Mouse (Mus musculus) limb, embryonic 14.5 days (tissue): ENCODE results near the gene Raph1. TPM values are rescaled to one million over a fixed set of nuclear protein-coding genes. Genes with fewer than 3 reads are reported as not detected.
"Not testable (repeated sequence)": the region's sequence is repeated elsewhere in the genome, so short reads cannot be mapped to it uniquely, and the experiment has no call there.

ENCODE experiments used
- ATAC-seq: fragments of 200-750 bp; cut with Nextera tagmentation; 2 replicates; pipeline ENCODE4 v1.8.0; 2017; ENCODE audit warnings: low read depth, moderate number of reproducible peaks, moderate TSS enrichment; ENCODE audit not compliant: low FRiP score
- DNase-seq: peaks from one replicate; pipeline ENCODE4 v3.0.0-alpha.2; 2015; ENCODE audit warnings: low spot score
- H3K27ac ChIP-seq: fragments of 300-500 bp; sonication (generic); replicated peaks from 2 replicates; pipeline ENCODE4 v1.5.1; 2014; ENCODE audit warnings: low read depth, mild to moderate bottlenecking, low read length, moderate library complexity, mixed read lengths
- H3K27me3 ChIP-seq: fragments of 300-500 bp; sonication (generic); 2 replicates; pipeline ENCODE4 v1.6.1; 2014; ENCODE audit warnings: low read length, mixed read lengths; ENCODE audit not compliant: control insufficient read depth, insufficient read depth
- H3K36me3 ChIP-seq: fragments of 300-500 bp; sonication (generic); 2 replicates; pipeline ENCODE4 v1.6.1; 2014; ENCODE audit warnings: mild to moderate bottlenecking, low read length, moderate library complexity, mixed read lengths; ENCODE audit not compliant: control insufficient read depth, insufficient read depth
- H3K4me1 ChIP-seq: fragments of 300-500 bp; sonication (generic); 2 replicates; pipeline ENCODE4 v1.6.1; 2014; ENCODE audit warnings: antibody characterized with exemption, low read length, mixed read lengths; ENCODE audit not compliant: control insufficient read depth, insufficient read depth
- H3K4me2 ChIP-seq: fragments of 300-500 bp; sonication (generic); replicated peaks from 2 replicates; pipeline ENCODE4 v1.6.1; 2014; ENCODE audit warnings: low read depth, mild to moderate bottlenecking, low read length, moderate library complexity; ENCODE audit not compliant: severe bottlenecking
- H3K4me3 ChIP-seq: fragments of 300-500 bp; sonication (generic); replicated peaks from 2 replicates; pipeline ENCODE4 v1.5.1; 2014; ENCODE audit warnings: low read length
- H3K9ac ChIP-seq: fragments of 300-500 bp; sonication (generic); 2 replicates; pipeline ENCODE4 v1.6.1; 2014; ENCODE audit warnings: mild to moderate bottlenecking, low read depth, low read length, moderate library complexity; ENCODE audit not compliant: severe bottlenecking
- H3K9me3 ChIP-seq: fragments of 300-500 bp; sonication (generic); 2 replicates; pipeline ENCODE4 v1.6.1; 2016; ENCODE audit warnings: low read length; ENCODE audit not compliant: control insufficient read depth
- POLR2A ChIP-seq: fragments of 200-500 bp; IDR thresholded peaks from 2 replicates; pipeline ENCODE4 v1.8.0; 2012; ENCODE audit warnings: inconsistent platforms, mild to moderate bottlenecking, moderate library complexity, borderline replicate concordance; ENCODE audit not compliant: insufficient read depth, insufficient read length; ENCODE audit errors: extremely low read depth
- WGBS: fragments of 180-500 bp; shearing (Covaris S2); extraction: QIAGEN DNeasy Blood & Tissue Kit; methylation state at CpG from one replicate; pipeline ENCODE4 v1.1.7; 2014; 5-methylcytosine and 5-hydroxymethylcytosine counted together
- polyA plus RNA-seq, 2 experiments: library from polyadenylated mRNA; depleted of rRNA in 1 of 2; stranded (reverse) in 1 of 2; unstranded in 1 of 2; fragments of >200 nt; fragmentation: Nextera tagmentation in 1 of 2; extraction: Ambion mirVana in 1 of 2; gene quantifications; 2 replicates each; pipeline versions ENCODE4 v1.2.1 to v1.2.3; 2012 to 2014

Raph1 gene
- polyA plus RNA-seq, 2 experiments: 25.6 to 30.4 TPM

DNA sequence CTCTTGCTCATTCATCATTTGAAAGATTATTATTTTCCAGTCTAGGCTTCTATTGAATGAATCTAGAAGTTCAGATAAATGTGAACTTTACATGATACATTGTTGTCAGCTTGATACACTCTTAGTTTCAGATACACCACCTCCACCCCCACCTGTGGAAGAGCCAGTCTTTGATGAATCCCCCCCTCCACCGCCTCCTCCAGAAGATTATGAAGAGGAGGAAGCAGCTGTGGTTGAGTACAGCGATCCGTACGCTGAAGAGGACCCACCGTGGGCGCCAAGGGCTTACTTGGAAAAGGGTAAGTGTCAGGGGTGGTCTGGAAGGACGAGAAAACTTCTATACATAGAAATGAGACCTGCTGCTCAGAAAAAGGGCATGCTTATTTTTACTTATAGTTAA lies 96.4 kb downstream of the Raph1 start:
- WGBS: 93% methylated on average over 7 of the region's 7 CpGs

GRCm38 (mm10) chr1:60469491-60469890 lies 97.4 kb downstream of the Raph1 start:
- DNase-seq: peak; percentile 28
- H3K36me3 ChIP-seq: peaks cover 31% of the 10 kb centered on the region
- H3K27ac ChIP-seq: no peak overlapping the region
- no peaks in the 10 kb centered on the region for H3K9me3 ChIP-seq
- H3K9ac ChIP-seq: no peak overlapping the region
- H3K27me3 ChIP-seq: no peaks in the 10 kb centered on the region
- H3K4me2 ChIP-seq: no peak overlapping the region
- ATAC-seq: no peak
- no peak overlapping the region for H3K4me3 ChIP-seq
- no peaks in the 10 kb centered on the region for H3K4me1 ChIP-seq
- TF ChIP-seq POLR2A: no peak
- 35% methylated on average over 2 of the region's 2 CpGs for WGBS

More for the DNA sequence above, 96.4 kb downstream of the Raph1 start:
- TF ChIP-seq POLR2A: no peak
- no peaks in the 10 kb centered on the region for H3K9me3 ChIP-seq
- no peak overlapping the region for H3K4me3 ChIP-seq
- H3K27ac ChIP-seq: no peak overlapping the region
- H3K27me3 ChIP-seq: no peaks in the 10 kb centered on the region
- H3K9ac ChIP-seq: no peak overlapping the region
- peaks cover 22% of the 10 kb centered on the region for H3K36me3 ChIP-seq
- ATAC-seq: no peak
- no peaks in the 10 kb centered on the region for H3K4me1 ChIP-seq
- H3K4me2 ChIP-seq: no peak overlapping the region
- DNase-seq: no peak

- Histone ChIP-seq H3K9me3 (no peaks in the 10 kb centered on the region), H3K27me3 (no peaks in the 10 kb centered on the region), H3K27ac (no peak overlapping the region), H3K9ac (no peak overlapping the region), H3K36me3 (peaks cover 24% of the 10 kb centered on the region; the same call in 1 of the 2 replicates), H3K4me3 (no peak overlapping the region), H3K4me2 (no peak overlapping the region), H3K4me1 (no peaks in the 10 kb centered on the region)
- TF ChIP-seq POLR2A: no peak
- WGBS: 94% methylated on average over 1 of the region's 1 CpGs
- DNase-seq (no peak), ATAC-seq (no peak)
Observed at GRCm38 (mm10) chr1:60460623-60461022, 106.3 kb downstream of the Raph1 start.

DNA sequence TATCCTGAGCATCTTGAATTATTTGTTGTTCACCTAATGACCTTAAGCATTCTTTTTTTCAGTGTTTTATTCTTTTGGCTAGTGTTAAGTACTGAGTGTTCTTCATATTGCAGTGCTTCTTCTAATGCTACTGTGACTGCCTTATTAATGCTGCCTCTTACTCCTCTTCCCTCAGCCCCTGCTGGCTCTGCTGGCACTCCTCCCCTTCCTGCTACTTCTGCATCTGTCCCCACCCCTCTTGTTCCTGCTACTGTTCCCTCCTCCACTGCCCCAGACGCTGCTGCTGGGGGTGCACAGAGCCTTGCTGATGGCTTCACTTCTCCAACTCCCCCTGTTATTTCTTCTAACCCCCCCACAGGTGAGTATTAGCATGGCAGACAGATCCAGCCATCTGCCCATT lies 117.0 kb downstream of the Raph1 start:
- Histone ChIP-seq H3K27me3 (no peaks in the 10 kb centered on the region), H3K9me3 (no peaks in the 10 kb centered on the region), H3K4me3 (no peak overlapping the region), H3K36me3 (peaks cover 26% of the 10 kb centered on the region), H3K27ac (no peak overlapping the region), H3K4me1 (no peaks in the 10 kb centered on the region), H3K4me2 (no peak overlapping the region), H3K9ac (no peak overlapping the region)
- no peak for TF ChIP-seq POLR2A
- 18% methylated on average over 1 of the region's 1 CpGs for WGBS
- DNase-seq (no peak), ATAC-seq (no peak)

DNA sequence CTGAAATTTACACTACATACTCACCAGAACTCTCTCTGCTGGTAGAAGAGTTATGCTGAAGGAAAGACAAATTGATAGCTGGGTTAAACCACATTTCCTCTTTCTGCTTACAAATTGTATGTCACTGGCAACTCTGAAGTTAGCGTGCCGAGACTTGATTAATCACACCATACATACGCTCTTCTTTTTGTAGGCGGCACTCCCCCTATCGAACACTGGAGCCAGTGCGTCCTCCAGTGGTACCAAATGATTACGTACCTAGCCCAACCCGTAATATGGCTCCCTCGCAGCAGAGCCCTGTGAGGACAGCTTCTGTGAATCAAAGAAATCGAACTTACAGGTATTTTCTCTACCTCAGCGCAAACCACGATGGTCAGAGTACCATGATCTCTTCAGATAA lies 119.8 kb downstream of the Raph1 start:
- no peak for TF ChIP-seq POLR2A
- DNase-seq (peak; percentile 11), ATAC-seq (no peak)
- Histone ChIP-seq H3K9me3 (no peaks in the 10 kb centered on the region), H3K27me3 (no peaks in the 10 kb centered on the region), H3K9ac (no peak overlapping the region), H3K4me1 (no peaks in the 10 kb centered on the region), H3K4me3 (no peak overlapping the region), H3K4me2 (no peak overlapping the region), H3K36me3 (peaks cover 17% of the 10 kb centered on the region), H3K27ac (no peak overlapping the region)
- WGBS: 92% methylated on average over 12 of the region's 12 CpGs

- H3K36me3 ChIP-seq: peaks cover 22% of the 10 kb centered on the region
- not testable (repeated sequence) for DNase-seq, H3K9ac ChIP-seq, H3K4me2 ChIP-seq, H3K27ac ChIP-seq, H3K4me1 ChIP-seq, H3K27me3 ChIP-seq, H3K9me3 ChIP-seq, H3K4me3 ChIP-seq, ATAC-seq
- 86% methylated on average over 5 of the region's 5 CpGs for WGBS
Observed at GRCm38 (mm10) chr1:60441438-60441837, 125.5 kb downstream of the Raph1 start.
